Comparison of ENCODE assay signal across 16 mouse cellular contexts in genomic region chr16:62182988-62183387, GRCm38 (mm10).
"Had no signal": no experiment of that assay in that cellular context is flagged by ENCODE, and none has a peak within 500 bp of the region (broad histone marks: within the 10 kb centered on the region; RNA-seq: fewer than 3 reads in every experiment).

No protein-coding gene starts in this region.

- H3K4me3 ChIP-seq: layer of hippocampus, adult 2 months; liver, embryonic 13.5 days; midbrain, embryonic 13.5 days; stomach, embryonic 15.5 days had no signal

- H3K27me3 ChIP-seq: liver, embryonic 13.5 days; midbrain, embryonic 13.5 days; stomach, embryonic 15.5 days had no signal

- H3K36me3 ChIP-seq: liver, embryonic 13.5 days; midbrain, embryonic 13.5 days; stomach, embryonic 15.5 days had no signal

- H3K9ac ChIP-seq: liver, embryonic 13.5 days; midbrain, embryonic 13.5 days; stomach, embryonic 15.5 days had no signal

- DNase-seq: kidney, adult 2 months; kidney, postnatal 25 days; layer of hippocampus, adult 9-11 months; liver, embryonic 13.5 days; lung, adult 2 months; lung, postnatal 14 days; lung, postnatal 4 days; right cerebral cortex, postnatal 25 days; spleen, adult 18-20 months; thymus, adult 18-20 months; thymus, postnatal 36 days had no signal

- ATAC-seq: intestine, postnatal 0 days; midbrain, embryonic 13.5 days had no signal

- H3K27ac ChIP-seq: kidney, postnatal 0 days; layer of hippocampus, adult 2 months; liver, embryonic 13.5 days; midbrain, embryonic 13.5 days; stomach, embryonic 15.5 days had no signal

- H3K4me1 ChIP-seq: liver, embryonic 13.5 days; midbrain, embryonic 13.5 days; stomach, embryonic 15.5 days had no signal

- H3K4me2 ChIP-seq: liver, embryonic 13.5 days; midbrain, embryonic 13.5 days; stomach, embryonic 15.5 days had no signal

- H3K9me3 ChIP-seq: liver, embryonic 13.5 days; midbrain, embryonic 13.5 days; stomach, embryonic 15.5 days had no signal
